Mouse (Mus musculus) adrenal gland, adult 2 months (tissue): ENCODE data around the gene Tk1. TPM values are rescaled to one million over a fixed set of nuclear protein-coding genes. Genes with fewer than 3 reads are reported as not detected.

Source experiments
- DNase-seq: peaks from one replicate; pipeline ENCODE4 v3.0.0; 2021
- polyA plus RNA-seq: library from polyadenylated mRNA; depleted of rRNA; stranded (reverse); fragments of >200 nt; gene quantifications from 2 replicates; pipeline ENCODE4 v1.2.3, GENCODE M21; 2012; rRNA removed
- total RNA-seq, 2 experiments: library from RNA; stranded (reverse); gene quantifications; 2 replicates each; pipeline ENCODE4 v1.2.3; 2021

Gene Tk1
- total and polyA plus RNA-seq, 3 experiments, result 2.2 to 10.2 (median 3.1) TPM

- DNase-seq, result no peak
Observed at GRCm38 (mm10) chr11:117768725-117769682, 56.9 kb downstream of the Tk1 start.

GRCm38 (mm10) chr11:117766275-117766674 lies 59.6 kb downstream of the Tk1 start:
- no peak for DNase-seq

Other genes starting within 250 kb of the Tk1 start
- 10 to 100 TPM; 21.1 to 24.6 TPM for gene Tnrc6c, start 171.8 kb downstream of the Tk1 start, total RNA-seq
- 17.0 and 17.1 TPM in 2 replicates for gene Tnrc6c, start 171.8 kb downstream of the Tk1 start, polyA plus RNA-seq
- 1 to 10 TPM; 2.3 to 3.1 TPM for gene Tmc8, start 44.0 kb downstream of the Tk1 start, total RNA-seq
- 12.3 and 13.8 TPM in 2 replicates for gene Tmc8, start 44.0 kb downstream of the Tk1 start, polyA plus RNA-seq
- 10 to 100 TPM; 22.3 to 28.5 TPM for gene Tmc6, start 43.9 kb downstream of the Tk1 start, total RNA-seq
- gene Tmc6, start 43.9 kb downstream of the Tk1 start, polyA plus RNA-seq, result 45.1 and 47.7 TPM in 2 replicates
- not detected for gene 6030468B19Rik, start 28.4 kb downstream of the Tk1 start, total RNA-seq
- not detected in 2 replicates for gene 6030468B19Rik, start 28.4 kb downstream of the Tk1 start, polyA plus RNA-seq
- 1 to 10 TPM in 1 of 2 experiments, under 1 TPM in 1; 0.59 to 1.0 TPM for gene Gm20708, start 16.4 kb downstream of the Tk1 start, total RNA-seq
- 0.08 TPM in 1 of 2 replicates, not detected in the other for gene Gm20708, start 16.4 kb downstream of the Tk1 start, polyA plus RNA-seq
- 10 to 100 TPM; 77.3 to 95.7 TPM for gene Syngr2, start 16.4 kb downstream of the Tk1 start, total RNA-seq
- gene Syngr2, start 16.4 kb downstream of the Tk1 start, polyA plus RNA-seq, result 171 and 220 TPM in 2 replicates
- gene Afmid, start 168 bp downstream of the Tk1 start, total RNA-seq, result 1 to 10 TPM; 5.5 to 6.8 TPM
- 9.3 and 9.6 TPM in 2 replicates for gene Afmid, start 168 bp downstream of the Tk1 start, polyA plus RNA-seq
- 1 to 10 TPM; 1.1 to 2.8 TPM for gene Birc5, start 23.2 kb upstream of the Tk1 start, total RNA-seq
- 2.1 and 2.6 TPM in 2 replicates for gene Birc5, start 23.2 kb upstream of the Tk1 start, polyA plus RNA-seq
- not detected for gene Tmem235, start 34.7 kb upstream of the Tk1 start, total RNA-seq
- gene Tmem235, start 34.7 kb upstream of the Tk1 start, polyA plus RNA-seq, result not detected in 2 replicates
- 1 to 10 TPM; 8.4 to 9.5 TPM for gene Tha1, start 47.4 kb upstream of the Tk1 start, total RNA-seq
- gene Tha1, start 47.4 kb upstream of the Tk1 start, polyA plus RNA-seq, result 40.3 and 49.3 TPM in 2 replicates
- gene Socs3, start 144.0 kb upstream of the Tk1 start, total RNA-seq, result 1 to 10 TPM; 3.2 to 6.9 TPM
- gene Socs3, start 144.0 kb upstream of the Tk1 start, polyA plus RNA-seq, result 14.1 and 14.8 TPM in 2 replicates
- 10 to 100 TPM; 53.9 to 54.5 TPM for gene Pgs1, start 160.2 kb upstream of the Tk1 start, total RNA-seq
- gene Pgs1, start 160.2 kb upstream of the Tk1 start, polyA plus RNA-seq, result 99.4 and 165 TPM in 2 replicates